14 mouse cellular contexts compared by ENCODE assay signal in genomic region chr9:123516641-123517385, GRCm38 (mm10).
"Had no signal": no experiment of that assay in that cellular context is flagged by ENCODE, and none has a peak within 500 bp of the region (broad histone marks: within the 10 kb centered on the region; RNA-seq: fewer than 3 reads in every experiment).

No protein-coding gene starts in this region.

- ATAC-seq: lung, postnatal 0 days; midbrain, embryonic 13.5 days had no signal

- H3K9me3 ChIP-seq: limb, embryonic 12.5 days; liver, embryonic 13.5 days; midbrain, embryonic 13.5 days had no signal

- H3K9ac ChIP-seq: limb, embryonic 12.5 days; liver, embryonic 13.5 days; midbrain, embryonic 13.5 days had no signal

- H3K4me1 ChIP-seq: limb, embryonic 12.5 days; midbrain, embryonic 13.5 days had no signal

- H3K27me3 ChIP-seq: limb, embryonic 12.5 days; liver, embryonic 13.5 days; midbrain, embryonic 13.5 days had no signal

- H3K4me3 ChIP-seq: limb, embryonic 12.5 days; liver, embryonic 13.5 days; midbrain, embryonic 13.5 days had no signal

- H3K4me2 ChIP-seq: limb, embryonic 12.5 days; liver, embryonic 13.5 days; midbrain, embryonic 13.5 days had no signal

- DNase-seq: kidney, adult 9 months; kidney, postnatal 36 days; layer of hippocampus, adult 9-11 months; layer of hippocampus, postnatal 36 days; liver, embryonic 13.5 days; lung, adult 2 months; lung, postnatal 36 days; right cerebral cortex, adult 18-20 months; right cerebral cortex, postnatal 25 days; thymus, postnatal 36 days had no signal

- H3K27ac ChIP-seq: kidney, postnatal 0 days; limb, embryonic 12.5 days; liver, embryonic 13.5 days; midbrain, embryonic 13.5 days had no signal
